Mouse (Mus musculus) neural tube, embryonic 13.5 days (tissue): ENCODE data around the gene Ptpn3. TPM values are rescaled to one million over a fixed set of nuclear protein-coding genes. Genes with fewer than 3 reads are reported as not detected.

Experiments
- ATAC-seq: fragments of 200-750 bp; cut with Nextera tagmentation; 2 replicates; pipeline ENCODE4 v1.8.0; 2017; ENCODE audit warnings: low read depth, mild to moderate bottlenecking, moderate TSS enrichment, moderate library complexity
- H3K27ac ChIP-seq: fragments of 300-500 bp; sonication (generic); replicated peaks from 2 replicates; pipeline ENCODE4 v1.5.1; 2015; ENCODE audit warnings: moderate library complexity, mild to moderate bottlenecking, inconsistent platforms
- H3K27me3 ChIP-seq: fragments of 300-500 bp; sonication (generic); 2 replicates; pipeline ENCODE4 v1.6.1; 2015; ENCODE audit warnings: mild to moderate bottlenecking, inconsistent platforms
- H3K36me3 ChIP-seq: fragments of 300-500 bp; sonication (generic); 2 replicates; pipeline ENCODE4 v1.6.1; 2015; ENCODE audit warnings: mild to moderate bottlenecking, inconsistent platforms
- H3K4me1 ChIP-seq: fragments of 300-500 bp; sonication (generic); replicated peaks from 2 replicates; pipeline ENCODE4 v1.6.1; 2015; ENCODE audit warnings: inconsistent platforms
- H3K4me2 ChIP-seq: fragments of 300-500 bp; sonication (generic); 2 replicates; pipeline ENCODE4 v1.6.1; 2015; ENCODE audit warnings: inconsistent platforms, mild to moderate bottlenecking, moderate library complexity
- H3K4me3 ChIP-seq: fragments of 300-500 bp; sonication (generic); 2 replicates; pipeline ENCODE4 v1.5.1; 2015; ENCODE audit warnings: mild to moderate bottlenecking, inconsistent platforms
- H3K9ac ChIP-seq: fragments of 300-500 bp; sonication (generic); 2 replicates; pipeline ENCODE4 v1.6.1; 2015; ENCODE audit warnings: moderate library complexity, mild to moderate bottlenecking, inconsistent platforms
- H3K9me3 ChIP-seq: fragments of 300-500 bp; sonication (generic); 2 replicates; pipeline ENCODE4 v1.6.1; 2016; ENCODE audit warnings: inconsistent platforms
- WGBS: fragments of 180-500 bp; shearing (Covaris S2); methylation state at CpG from one replicate; pipeline ENCODE4 v1.1.7; 2015; 5-methylcytosine and 5-hydroxymethylcytosine counted together
- polyA plus RNA-seq: library from polyadenylated mRNA; unstranded; fragments of >200 nt; fragmentation: Nextera tagmentation; extraction: Ambion mirVana; gene quantifications from 2 replicates; pipeline ENCODE4 v1.2.1, GENCODE M21; 2015

Ptpn3 gene
- polyA plus RNA-seq, 1 experiment from 2014 or later = 6.9 TPM

DNA sequence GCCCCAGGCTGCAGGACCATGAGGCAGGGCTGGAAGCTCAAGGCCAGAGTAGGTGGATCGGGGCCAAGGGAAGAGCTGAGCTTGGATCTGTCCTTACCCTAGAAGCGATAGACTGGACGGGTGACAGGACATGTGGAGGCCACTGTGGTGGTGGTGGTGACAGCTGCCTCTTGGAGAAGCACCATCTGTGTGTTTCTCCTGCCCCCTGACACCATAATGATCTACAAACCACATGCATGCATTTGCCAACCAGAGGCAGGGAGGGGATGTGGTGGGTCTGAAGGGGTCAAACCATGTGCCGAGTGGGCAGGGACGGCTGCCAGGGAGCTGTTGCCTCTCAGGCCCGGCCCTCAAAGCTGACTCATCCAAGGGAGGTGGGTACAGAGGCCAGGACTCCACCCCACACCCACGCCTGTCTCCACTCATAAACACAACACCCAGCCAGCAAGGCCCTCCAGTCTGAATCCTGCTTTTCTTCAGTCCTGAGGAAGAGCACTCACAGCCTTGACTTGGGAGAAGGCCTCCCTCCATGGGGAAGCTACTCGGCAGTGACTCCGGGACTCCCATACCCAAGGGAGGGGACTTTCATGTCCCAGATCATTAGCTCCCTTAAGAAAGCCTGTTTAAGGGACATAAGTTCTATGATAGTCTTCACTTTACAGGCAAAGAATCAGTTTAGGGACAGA lies 6.5 kb downstream of the Ptpn3 start:
- ATAC-seq = no peak
- H3K9me3 ChIP-seq = no peaks in the 10 kb centered on the region
- WGBS = 73% methylated on average over 9 of the region's 9 CpGs
- H3K4me3 ChIP-seq = no peak overlapping the region
- H3K9ac ChIP-seq = no peak overlapping the region
- H3K4me1 ChIP-seq = peaks cover 40% of the 10 kb centered on the region
- no peaks in the 10 kb centered on the region for H3K36me3 ChIP-seq
- peaks cover 33% of the 10 kb centered on the region for H3K27me3 ChIP-seq
- H3K4me2 ChIP-seq = no peak overlapping the region
- H3K27ac ChIP-seq = no peak overlapping the region

DNA sequence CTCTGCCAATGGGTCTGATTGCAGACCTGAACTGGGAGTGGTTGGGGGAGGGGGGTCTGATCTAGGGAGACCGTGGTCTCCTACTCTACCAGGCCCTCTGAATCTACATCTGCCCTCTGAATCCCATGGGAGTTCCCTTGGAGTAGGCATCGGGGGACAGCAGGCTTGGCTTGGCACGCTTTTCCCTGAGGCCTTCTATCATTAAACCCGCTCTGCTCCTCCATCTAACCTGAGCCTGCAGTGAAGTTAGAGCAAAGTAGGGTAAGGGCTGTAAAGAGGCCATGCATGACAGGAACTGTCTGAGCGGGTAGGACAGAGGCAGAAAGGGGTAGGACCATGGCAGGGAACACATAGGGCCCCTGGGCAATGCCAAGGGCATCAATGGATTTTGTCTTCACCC lies 9.0 kb downstream of the Ptpn3 start:
- H3K27me3 ChIP-seq = peaks cover 12% of the 10 kb centered on the region
- no peak overlapping the region for H3K4me3 ChIP-seq
- no peak overlapping the region for H3K4me2 ChIP-seq
- H3K9me3 ChIP-seq = no peaks in the 10 kb centered on the region
- no peak overlapping the region for H3K9ac ChIP-seq
- H3K4me1 ChIP-seq = peaks cover 18% of the 10 kb centered on the region; the same call in 1 of the 2 replicates
- WGBS = 81% methylated on average over 5 of the region's 5 CpGs
- ATAC-seq = no peak
- no peaks in the 10 kb centered on the region for H3K36me3 ChIP-seq
- H3K27ac ChIP-seq = no peak overlapping the region

- H3K27me3 ChIP-seq = no peaks in the 10 kb centered on the region
- H3K4me2 ChIP-seq = no peak overlapping the region
- H3K9me3 ChIP-seq = no peaks in the 10 kb centered on the region
- H3K27ac ChIP-seq = no peak overlapping the region
- whole genome bisulfite sequencing = 83% methylated on average over 6 of the region's 6 CpGs
- no peaks in the 10 kb centered on the region for H3K4me1 ChIP-seq
- H3K4me3 ChIP-seq = no peak overlapping the region
- no peaks in the 10 kb centered on the region for H3K36me3 ChIP-seq
- no peak overlapping the region for H3K9ac ChIP-seq
- ATAC-seq = no peak
These were observed 11.6 kb downstream of the Ptpn3 start for GRCm38 (mm10) chr4:57290049-57290448.

- no peaks in the 10 kb centered on the region for H3K9me3 ChIP-seq
- no peak overlapping the region for H3K27ac ChIP-seq
- no peaks in the 10 kb centered on the region for H3K36me3 ChIP-seq
- no peaks in the 10 kb centered on the region for H3K27me3 ChIP-seq
- 87% methylated on average over 3 of the region's 3 CpGs for WGBS
- no peaks in the 10 kb centered on the region for H3K4me1 ChIP-seq
- no peak overlapping the region for H3K4me2 ChIP-seq
- no peak overlapping the region for H3K9ac ChIP-seq
- no peak overlapping the region for H3K4me3 ChIP-seq
- no peak for ATAC-seq
These were observed 13.8 kb downstream of the Ptpn3 start for GRCm38 (mm10) chr4:57287808-57288207.

GRCm38 (mm10) chr4:57285251-57285650 lies 16.4 kb downstream of the Ptpn3 start:
- no peak for ATAC-seq
- no peak overlapping the region for H3K27ac ChIP-seq
- H3K27me3 ChIP-seq = no peaks in the 10 kb centered on the region
- 87% methylated on average over 2 of the region's 2 CpGs for WGBS
- H3K4me3 ChIP-seq = no peak overlapping the region
- no peak overlapping the region for H3K9ac ChIP-seq
- H3K4me2 ChIP-seq = no peak overlapping the region
- no peaks in the 10 kb centered on the region for H3K4me1 ChIP-seq
- no peaks in the 10 kb centered on the region for H3K36me3 ChIP-seq
- H3K9me3 ChIP-seq = no peaks in the 10 kb centered on the region

GRCm38 (mm10) chr4:57283189-57283588 lies 18.4 kb downstream of the Ptpn3 start:
- no peaks in the 10 kb centered on the region for H3K9me3 ChIP-seq
- ATAC-seq = no peak
- WGBS = 86% methylated on average over 3 of the region's 3 CpGs

GRCm38 (mm10) chr4:57282630-57283029 lies 19.0 kb downstream of the Ptpn3 start:
- no peaks in the 10 kb centered on the region for H3K27me3 ChIP-seq
- H3K27ac ChIP-seq = no peak overlapping the region
- H3K9ac ChIP-seq = no peak overlapping the region
- no peaks in the 10 kb centered on the region for H3K36me3 ChIP-seq
- H3K4me2 ChIP-seq = no peak overlapping the region
- no peaks in the 10 kb centered on the region for H3K9me3 ChIP-seq
- WGBS = 66% methylated on average over 6 of the region's 6 CpGs
- H3K4me3 ChIP-seq = no peak overlapping the region
- no peaks in the 10 kb centered on the region for H3K4me1 ChIP-seq
- no peak for ATAC-seq

More at GRCm38 (mm10) chr4:57283189-57283588, 18.4 kb downstream of the Ptpn3 start:
- H3K4me3 ChIP-seq = no peak overlapping the region
- no peak overlapping the region for H3K4me2 ChIP-seq
- H3K4me1 ChIP-seq = no peaks in the 10 kb centered on the region
- no peaks in the 10 kb centered on the region for H3K27me3 ChIP-seq
- H3K36me3 ChIP-seq = no peaks in the 10 kb centered on the region
- H3K9ac ChIP-seq = no peak overlapping the region
- H3K27ac ChIP-seq = no peak overlapping the region

DNA sequence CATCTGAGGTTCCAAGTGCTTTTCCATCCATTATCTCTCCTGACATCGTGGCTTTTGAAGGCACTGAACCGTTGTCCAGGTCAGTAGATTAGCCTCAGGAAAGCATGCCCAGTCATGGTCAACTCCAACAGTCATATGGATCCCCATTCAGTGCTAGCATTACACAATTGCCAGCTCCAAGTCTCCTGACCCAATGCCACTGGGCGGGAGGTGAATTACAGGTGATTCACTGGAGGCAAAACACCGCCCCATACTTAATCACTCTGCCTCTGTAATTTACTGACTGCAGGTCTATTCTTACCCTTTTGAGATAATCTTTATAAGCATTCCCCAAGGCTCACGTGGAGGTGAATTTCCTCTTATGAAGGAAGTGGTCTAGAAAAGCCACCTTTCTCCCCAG lies 19.5 kb downstream of the Ptpn3 start:
- Histone ChIP-seq H3K27me3 (no peaks in the 10 kb centered on the region), H3K36me3 (no peaks in the 10 kb centered on the region), H3K4me2 (no peak overlapping the region), H3K9ac (no peak overlapping the region), H3K9me3 (no peaks in the 10 kb centered on the region), H3K27ac (no peak overlapping the region), H3K4me3 (no peak overlapping the region), H3K4me1 (no peaks in the 10 kb centered on the region)
- ATAC-seq = no peak
- WGBS = 83% methylated on average over 5 of the region's 5 CpGs

DNA sequence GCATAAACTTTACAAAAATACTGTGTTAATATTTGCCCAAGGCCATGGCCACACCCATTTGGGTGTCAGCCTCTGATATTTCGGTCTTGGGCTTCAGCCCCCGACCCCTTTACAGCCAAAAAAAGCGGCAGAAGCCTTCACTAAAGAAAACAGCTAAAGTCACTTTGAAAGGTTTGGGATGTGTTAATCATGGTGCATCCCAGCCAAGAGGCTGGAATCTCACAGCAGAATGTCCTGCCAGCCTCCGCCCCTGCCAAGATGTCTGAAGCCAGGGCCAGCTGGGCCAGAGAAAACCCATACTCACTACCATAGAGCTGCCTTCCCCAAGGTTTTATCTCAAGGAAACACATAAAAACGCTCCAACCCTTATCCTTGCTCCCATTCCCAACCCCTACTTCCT lies 20.7 kb downstream of the Ptpn3 start:
- Histone ChIP-seq H3K9me3 (no peaks in the 10 kb centered on the region), H3K27me3 (no peaks in the 10 kb centered on the region), H3K36me3 (no peaks in the 10 kb centered on the region), H3K27ac (no peak overlapping the region), H3K9ac (no peak overlapping the region), H3K4me2 (no peak overlapping the region), H3K4me3 (no peak overlapping the region), H3K4me1 (no peaks in the 10 kb centered on the region)
- ATAC-seq = no peak
- WGBS = 90% methylated on average over 5 of the region's 5 CpGs

GRCm38 (mm10) chr4:57279229-57279628 lies 22.4 kb downstream of the Ptpn3 start:
- ATAC-seq = no peak
- no peak overlapping the region for H3K4me3 ChIP-seq
- H3K36me3 ChIP-seq = no peaks in the 10 kb centered on the region
- H3K4me1 ChIP-seq = peaks cover 14% of the 10 kb centered on the region
- no peaks in the 10 kb centered on the region for H3K9me3 ChIP-seq
- H3K9ac ChIP-seq = no peak overlapping the region
- H3K27me3 ChIP-seq = no peaks in the 10 kb centered on the region
- no peak overlapping the region for H3K4me2 ChIP-seq
- 35% methylated on average over 8 of the region's 8 CpGs for WGBS
- no peak overlapping the region for H3K27ac ChIP-seq

GRCm38 (mm10) chr4:57278812-57279211 lies 22.8 kb downstream of the Ptpn3 start:
- no peaks in the 10 kb centered on the region for H3K9me3 ChIP-seq
- no peak overlapping the region for H3K4me2 ChIP-seq
- no peaks in the 10 kb centered on the region for H3K36me3 ChIP-seq
- no peak overlapping the region for H3K9ac ChIP-seq
- no peak for ATAC-seq
- 54% methylated on average over 10 of the region's 10 CpGs for WGBS
- peaks cover 19% of the 10 kb centered on the region for H3K4me1 ChIP-seq
- H3K27ac ChIP-seq = no peak overlapping the region
- no peaks in the 10 kb centered on the region for H3K27me3 ChIP-seq
- no peak overlapping the region for H3K4me3 ChIP-seq

- H3K4me3 ChIP-seq = no peak overlapping the region
- no peaks in the 10 kb centered on the region for H3K9me3 ChIP-seq
- H3K36me3 ChIP-seq = no peaks in the 10 kb centered on the region
- H3K27ac ChIP-seq = no peak overlapping the region
- no peak overlapping the region for H3K4me2 ChIP-seq
- 77% methylated on average over 3 of the region's 3 CpGs for WGBS
- ATAC-seq = no peak
- H3K9ac ChIP-seq = no peak overlapping the region
- no peaks in the 10 kb centered on the region for H3K27me3 ChIP-seq
- peaks cover 23% of the 10 kb centered on the region for H3K4me1 ChIP-seq
These were observed 24.0 kb downstream of the Ptpn3 start for GRCm38 (mm10) chr4:57277671-57278070.

DNA sequence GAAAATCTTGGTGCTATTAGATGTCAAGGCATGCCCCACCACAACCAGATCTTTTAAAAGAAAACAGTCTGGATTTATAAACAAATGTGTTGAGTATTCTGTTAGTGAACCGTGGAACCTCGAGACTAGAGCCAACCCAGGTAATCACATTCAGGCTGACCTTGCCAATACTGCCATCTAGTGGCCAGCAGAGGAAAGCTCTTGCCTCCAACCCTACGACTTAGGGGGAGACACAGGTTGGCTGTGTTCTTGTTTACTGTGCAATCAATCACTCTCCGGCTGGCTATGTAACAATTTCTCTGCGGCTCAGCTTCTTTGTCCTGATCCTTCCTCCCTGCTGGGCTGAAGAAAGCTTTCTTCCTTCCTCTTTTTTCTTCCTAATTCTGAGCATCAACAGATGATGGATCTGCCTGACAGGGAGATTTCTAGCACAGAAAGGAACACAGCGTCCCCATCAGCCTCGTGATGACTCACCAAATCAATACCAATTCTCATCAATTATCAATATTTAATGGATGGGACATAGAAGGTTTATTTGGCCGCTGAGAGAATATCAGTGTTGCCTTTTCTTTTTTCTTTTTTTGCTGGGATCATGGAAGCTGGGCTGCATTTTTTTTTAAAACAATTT lies 26.4 kb downstream of the Ptpn3 start:
- H3K4me1 ChIP-seq = peaks cover 23% of the 10 kb centered on the region
- peak; percentile 85 for ATAC-seq
- no peak overlapping the region for H3K4me3 ChIP-seq
- no peaks in the 10 kb centered on the region for H3K36me3 ChIP-seq
- WGBS = 4% methylated on average over 8 of the region's 8 CpGs
- H3K9me3 ChIP-seq = no peaks in the 10 kb centered on the region
- H3K9ac ChIP-seq = peak overlapping the region; percentile 55; the same call in 1 of the 2 replicates
- peak overlapping the region; percentile 36 for H3K4me2 ChIP-seq
- H3K27ac ChIP-seq = peak overlapping the region; percentile 62
- H3K27me3 ChIP-seq = no peaks in the 10 kb centered on the region
